Comparison of ENCODE assay signal across 41 mouse cellular contexts in the genomic region with DNA sequence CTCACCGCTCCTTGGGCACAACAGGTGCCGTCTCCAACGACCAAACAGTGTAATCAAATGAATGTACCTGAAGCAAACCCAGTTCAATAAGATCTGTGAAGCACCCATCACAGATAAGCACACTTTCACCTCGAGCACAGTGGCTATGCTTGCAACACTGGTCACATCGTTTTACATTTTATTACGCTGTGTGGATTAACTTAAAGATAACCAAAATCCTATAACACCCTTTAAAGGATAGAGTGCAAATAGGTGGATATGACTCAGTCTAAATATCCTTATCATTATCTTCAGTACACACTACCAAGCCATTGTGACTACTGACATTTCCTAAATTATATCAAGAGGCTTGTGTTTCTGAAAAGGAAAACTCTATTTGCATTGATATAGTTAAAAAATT. TPM values are rescaled to one million over a fixed set of nuclear protein-coding genes. Genes with fewer than 3 reads are reported as not detected.
"Had no signal": no experiment of that assay in that cellular context is flagged by ENCODE, and none has a peak within 500 bp of the region (broad histone marks: within the 10 kb centered on the region; RNA-seq: fewer than 3 reads in every experiment).

No protein-coding gene starts in this region.

- H3K36me3 ChIP-seq: heart, embryonic 13.5 days; heart, embryonic 15.5 days; hindbrain, embryonic 13.5 days; hindbrain, embryonic 15.5 days; limb, embryonic 13.5 days; limb, embryonic 15.5 days had no signal

- H3K9ac ChIP-seq: forebrain, postnatal 0 days; heart, embryonic 13.5 days; heart, embryonic 15.5 days; hindbrain, embryonic 13.5 days; hindbrain, embryonic 15.5 days; limb, embryonic 13.5 days; limb, embryonic 15.5 days had no signal

- H3K4me2 ChIP-seq: heart, embryonic 11.5 days; heart, embryonic 13.5 days; heart, embryonic 15.5 days; hindbrain, embryonic 13.5 days; hindbrain, embryonic 15.5 days; limb, embryonic 13.5 days; limb, embryonic 15.5 days had no signal

- DNase-seq: forebrain, postnatal 0 days; gastrocnemius, postnatal 14 days; gastrocnemius, postnatal 36 days; heart, adult 11 months; heart, adult 2 months; heart, postnatal 14 days; heart, postnatal 36 days; kidney, adult 18-20 months; kidney, adult 8-10 months; kidney, postnatal 10 days; kidney, postnatal 25 days; layer of hippocampus, adult 9-11 months; layer of hippocampus, postnatal 36 days; left cerebral cortex, postnatal 4 days had no signal

- H3K4me3 ChIP-seq: heart, adult 2 months; heart, embryonic 13.5 days; heart, embryonic 15.5 days; hindbrain, embryonic 13.5 days; hindbrain, embryonic 15.5 days; limb, embryonic 13.5 days; limb, embryonic 15.5 days had no signal

- ATAC-seq: forebrain, postnatal 0 days; hindbrain, postnatal 0 days had no signal

- H3K9me3 ChIP-seq: heart, embryonic 13.5 days; heart, embryonic 15.5 days; hindbrain, embryonic 13.5 days; hindbrain, embryonic 15.5 days; limb, embryonic 13.5 days; limb, embryonic 15.5 days had no signal

- H3K4me1 ChIP-seq: heart, embryonic 13.5 days; heart, embryonic 15.5 days; hindbrain, embryonic 13.5 days; hindbrain, embryonic 15.5 days; limb, embryonic 13.5 days; limb, embryonic 15.5 days had no signal

- H3K27ac ChIP-seq: heart, adult 2 months; heart, embryonic 13.5 days; heart, embryonic 15.5 days; hindbrain, embryonic 13.5 days; hindbrain, embryonic 15.5 days; hindbrain, postnatal 0 days; limb, embryonic 13.5 days; limb, embryonic 15.5 days had no signal

- H3K27me3 ChIP-seq: heart, embryonic 13.5 days; heart, embryonic 15.5 days; hindbrain, embryonic 13.5 days; hindbrain, embryonic 15.5 days; limb, embryonic 13.5 days; limb, embryonic 15.5 days had no signal

RNA-seq across cellular contexts. Expression of a gene that starts 11.7 kb away (rescaled TPM):
- total RNA-seq: forebrain, postnatal 0 days; gastrocnemius, adult 18-20 months; gastrocnemius, adult 8-10 months; gastrocnemius, postnatal 14 days; gastrocnemius, postnatal 36 days; hematopoietic stem cell, adult 5-6 weeks; hindbrain, postnatal 0 days; layer of hippocampus, adult 18-20 months; layer of hippocampus, postnatal 14 days; left cerebral cortex, postnatal 10 days; left cerebral cortex, postnatal 4 days had no signal
- polyA plus RNA-seq: forebrain, postnatal 0 days; hindbrain, embryonic 11.5 days; hindbrain, embryonic 13.5 days; hindbrain, embryonic 15.5 days; hindbrain, postnatal 0 days; kidney, embryonic 14.5 days; limb, embryonic 11.5 days; limb, embryonic 13.5 days; limb, embryonic 15.5 days had no signal

RNA-seq across cellular contexts. Expression of a gene that starts 49.8 kb away (rescaled TPM):
- total RNA-seq: forebrain, postnatal 0 days; gastrocnemius, adult 18-20 months; gastrocnemius, adult 8-10 months; gastrocnemius, postnatal 14 days; gastrocnemius, postnatal 36 days; heart, adult 2 months; heart, postnatal 14 days; heart, postnatal 36 days; hematopoietic stem cell, adult 5-6 weeks; hindbrain, postnatal 0 days; layer of hippocampus, adult 18-20 months; layer of hippocampus, adult 8-10 months; layer of hippocampus, postnatal 14 days; layer of hippocampus, postnatal 36 days; left cerebral cortex, adult 18-20 months; left cerebral cortex, adult 8-10 months; left cerebral cortex, postnatal 10 days; left cerebral cortex, postnatal 25 days; left cerebral cortex, postnatal 4 days; liver, adult 2 months had no signal
- polyA plus RNA-seq: forebrain, postnatal 0 days; gonadal fat pad, adult 2 months; heart, adult 2 months; heart, embryonic 11.5 days; heart, embryonic 13.5 days; heart, embryonic 15.5 days; heart, postnatal 0 days; hindbrain, embryonic 11.5 days; hindbrain, embryonic 13.5 days; hindbrain, embryonic 15.5 days; hindbrain, postnatal 0 days; intestine, embryonic 14.5 days; kidney, embryonic 14.5 days; kidney, embryonic 16.5 days; large intestine, adult 2 months; limb, embryonic 11.5 days; limb, embryonic 13.5 days; limb, embryonic 15.5 days; liver, adult 2 months had no signal

RNA-seq across cellular contexts. Expression of a gene that starts 51.3 kb away (rescaled TPM):
- total RNA-seq: forebrain, postnatal 0 days; gastrocnemius, adult 18-20 months; gastrocnemius, adult 8-10 months; gastrocnemius, postnatal 14 days; gastrocnemius, postnatal 36 days; heart, adult 2 months; heart, postnatal 14 days; heart, postnatal 36 days; hematopoietic stem cell, adult 5-6 weeks; hindbrain, postnatal 0 days; layer of hippocampus, adult 18-20 months; layer of hippocampus, adult 8-10 months; layer of hippocampus, postnatal 14 days; layer of hippocampus, postnatal 36 days; left cerebral cortex, adult 18-20 months; left cerebral cortex, adult 8-10 months; left cerebral cortex, postnatal 10 days; left cerebral cortex, postnatal 25 days; left cerebral cortex, postnatal 4 days; liver, adult 2 months had no signal
- polyA plus RNA-seq: forebrain, postnatal 0 days; gonadal fat pad, adult 2 months; heart, adult 2 months; heart, embryonic 11.5 days; heart, embryonic 13.5 days; heart, embryonic 15.5 days; heart, postnatal 0 days; hindbrain, embryonic 11.5 days; hindbrain, embryonic 13.5 days; hindbrain, embryonic 15.5 days; hindbrain, postnatal 0 days; intestine, embryonic 14.5 days; kidney, embryonic 14.5 days; kidney, embryonic 16.5 days; large intestine, adult 2 months; limb, embryonic 11.5 days; limb, embryonic 13.5 days; limb, embryonic 15.5 days; liver, adult 2 months had no signal
